Mouse (Mus musculus) liver, adult 2 months (tissue): Measurements from ENCODE around the gene Rtkn2. TPM values are rescaled to one million over a fixed set of nuclear protein-coding genes. Genes with fewer than 3 reads are reported as not detected.

ENCODE experiments used
- DNase-seq: peaks from one replicate; pipeline ENCODE4 v3.0.0-alpha.2; 2011; ENCODE audit warnings: low read depth, low spot score; ENCODE audit errors: extremely low read depth
- H3K27ac ChIP-seq: fragments of 200-500 bp; replicated peaks from 2 replicates; pipeline ENCODE4 v1.5.1; 2012; ENCODE audit warnings: low read depth, mild to moderate bottlenecking, control low read depth, inconsistent platforms, low read length; ENCODE audit not compliant: insufficient read depth
- H3K27me3 ChIP-seq: fragments of 200-500 bp; 2 replicates; pipeline ENCODE4 v1.6.1; 2012; ENCODE audit warnings: mild to moderate bottlenecking, moderate library complexity, low read length, inconsistent platforms; ENCODE audit not compliant: control insufficient read depth, insufficient read depth
- H3K36me3 ChIP-seq: fragments of 200-500 bp; 2 replicates; pipeline ENCODE4 v1.6.1; 2012; ENCODE audit warnings: low read length, inconsistent platforms; ENCODE audit not compliant: control insufficient read depth, insufficient read depth
- H3K4me1 ChIP-seq: fragments of 200-500 bp; 2 replicates; pipeline ENCODE4 v1.6.1; 2011; ENCODE audit warnings: low read length; ENCODE audit not compliant: control insufficient read depth, insufficient read depth
- H3K4me3 ChIP-seq: fragments of 200-500 bp; 2 replicates; pipeline ENCODE4 v1.5.1; 2011; ENCODE audit warnings: low read depth, mild to moderate bottlenecking, control low read depth, low read length, moderate library complexity; ENCODE audit not compliant: insufficient read depth
- H3K79me2 ChIP-seq: fragments of 200-500 bp; 2 replicates; pipeline ENCODE4 v1.6.1; 2012; ENCODE audit warnings: inconsistent platforms, mild to moderate bottlenecking, low read length, moderate library complexity; ENCODE audit not compliant: control insufficient read depth, insufficient read depth
- H3K9ac ChIP-seq: fragments of 200-500 bp; 2 replicates; pipeline ENCODE4 v1.6.1; 2012; ENCODE audit warnings: low read depth, mild to moderate bottlenecking, control low read depth, inconsistent platforms, low read length
- CTCF ChIP-seq: fragments of 200-500 bp; IDR thresholded peaks from 2 replicates; pipeline ENCODE4 v1.5.1; 2011; ENCODE audit warnings: low read depth, low read length, control low read depth
- POLR2A ChIP-seq: fragments of 200-500 bp; IDR thresholded peaks from 2 replicates; pipeline ENCODE4 v1.6.1; 2011; ENCODE audit warnings: low read length, control low read depth; ENCODE audit not compliant: insufficient read depth; ENCODE audit errors: extremely low read depth
- WGBS: fragments of 180-500 bp; shearing (Covaris S2); methylation state at CpG from one replicate; pipeline ENCODE4 v1.1.7; 2018; 5-methylcytosine and 5-hydroxymethylcytosine counted together
- polyA plus RNA-seq: library from polyadenylated mRNA; depleted of rRNA; stranded (reverse); fragments of >200 nt; gene quantifications from 2 replicates; pipeline ENCODE4 v1.2.3, GENCODE M21; 2012
- total RNA-seq: library from RNA; depleted of rRNA; stranded (reverse); fragments of >200 nt; gene quantifications from 2 replicates; pipeline ENCODE4 v1.2.3, GENCODE M21; 2014

Rtkn2 gene
- total and polyA plus RNA-seq, 2 experiments = 0.09 TPM; not detected in 1

DNA sequence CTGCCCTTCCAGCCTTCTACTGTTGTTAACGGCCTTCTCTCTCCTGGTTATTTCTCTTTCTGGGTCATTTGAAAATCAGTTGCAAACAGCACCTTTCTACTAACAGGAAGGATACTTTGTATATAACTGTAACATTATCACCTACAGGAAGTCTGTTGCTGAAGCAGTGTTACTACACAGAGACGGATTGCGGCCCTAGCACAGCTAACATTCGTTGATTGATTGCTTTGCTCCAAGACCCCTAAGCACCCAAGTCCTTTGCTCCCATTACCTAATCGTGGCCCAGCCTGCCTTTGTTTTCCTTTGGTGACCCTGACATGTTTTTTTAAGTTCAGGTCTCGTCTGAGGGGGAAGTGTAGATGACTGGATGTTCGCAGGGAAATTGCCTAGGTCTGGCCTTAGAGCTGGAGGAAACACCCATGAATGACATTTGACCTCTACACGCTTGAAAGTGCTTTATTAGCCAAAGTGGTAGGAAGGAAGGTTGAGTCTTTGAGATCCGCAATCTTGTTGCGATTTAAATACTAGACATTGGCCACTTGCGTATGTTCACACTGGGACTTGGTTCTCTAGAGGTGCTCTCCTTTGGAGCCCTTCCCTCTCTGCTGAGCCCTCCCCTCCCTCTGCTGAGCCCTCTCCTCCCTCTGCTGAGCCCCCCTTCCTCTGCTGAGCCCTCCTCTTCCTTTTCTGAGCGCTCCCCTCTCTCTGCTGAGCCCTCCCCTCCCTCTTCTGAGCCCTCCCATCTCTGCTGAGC, 49.1 kb downstream of the Rtkn2 start:
- H3K79me2 ChIP-seq = no peaks in the 10 kb centered on the region
- no peak for DNase-seq
- H3K27ac ChIP-seq = no peak overlapping the region
- no peaks in the 10 kb centered on the region for H3K27me3 ChIP-seq
- H3K4me3 ChIP-seq = no peak overlapping the region
- no peak for TF ChIP-seq POLR2A
- no peak for TF ChIP-seq CTCF
- H3K36me3 ChIP-seq = no peaks in the 10 kb centered on the region
- WGBS = 70% methylated on average over 12 of the region's 12 CpGs
- no peaks in the 10 kb centered on the region for H3K4me1 ChIP-seq
- no peak overlapping the region for H3K9ac ChIP-seq

DNA sequence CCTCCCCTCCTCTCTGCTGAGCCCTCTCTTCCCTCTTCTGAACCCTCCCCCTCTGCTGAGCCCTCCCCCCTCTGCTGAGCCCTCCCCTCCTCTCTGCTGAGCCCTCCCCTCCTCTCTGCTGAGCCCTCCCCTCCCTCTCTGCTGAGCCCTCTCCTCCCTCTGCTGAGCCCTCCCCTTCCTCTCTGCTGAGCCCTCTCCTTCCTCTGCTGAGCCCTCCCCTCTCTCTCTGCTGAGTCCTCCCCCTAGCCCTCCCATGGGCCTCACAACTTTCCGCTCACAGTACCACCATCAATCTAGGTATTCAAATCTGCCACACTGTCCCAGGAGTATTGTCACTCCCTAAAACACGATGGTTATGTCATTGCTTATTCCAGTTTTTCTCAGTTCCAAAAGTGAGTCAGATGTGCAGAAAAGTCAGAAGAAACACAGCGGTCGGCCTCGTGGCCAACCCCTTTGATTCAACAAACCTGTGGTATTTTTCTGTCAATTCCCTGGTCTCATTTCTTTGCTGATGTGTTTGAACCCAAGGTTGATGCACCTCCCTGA, 49.8 kb downstream of the Rtkn2 start:
- Histone ChIP-seq H3K27ac (no peak overlapping the region), H3K36me3 (no peaks in the 10 kb centered on the region), H3K27me3 (no peaks in the 10 kb centered on the region), H3K9ac (no peak overlapping the region), H3K79me2 (no peaks in the 10 kb centered on the region), H3K4me3 (no peak overlapping the region), H3K4me1 (no peaks in the 10 kb centered on the region)
- TF ChIP-seq CTCF (no peak), POLR2A (no peak)
- WGBS = 91% methylated on average over 5 of the region's 5 CpGs
- no peak for DNase-seq

DNA sequence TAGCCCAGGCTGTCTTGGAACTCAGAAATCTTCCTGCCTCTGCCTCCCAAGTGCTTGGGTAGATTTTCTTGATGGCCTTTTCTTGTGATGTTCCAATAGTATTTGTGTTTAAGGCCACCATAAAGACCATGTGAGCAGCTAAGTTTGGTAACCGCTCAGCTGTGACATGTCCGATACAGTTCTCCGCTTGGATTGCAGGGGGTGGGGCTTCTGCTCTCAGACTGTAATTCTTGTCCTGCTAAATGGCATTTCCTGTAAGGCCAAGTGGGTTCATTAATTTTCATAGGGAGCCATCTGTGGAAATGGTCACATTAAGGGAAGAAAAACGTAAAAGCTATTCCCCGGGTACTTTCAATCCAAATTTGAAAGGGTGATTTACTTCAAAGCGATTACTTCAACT, 50.7 kb downstream of the Rtkn2 start:
- no peaks in the 10 kb centered on the region for H3K27me3 ChIP-seq
- 92% methylated on average over 6 of the region's 6 CpGs for WGBS
- H3K9ac ChIP-seq = no peak overlapping the region
- DNase-seq = no peak
- H3K4me1 ChIP-seq = no peaks in the 10 kb centered on the region
- H3K36me3 ChIP-seq = no peaks in the 10 kb centered on the region
- H3K79me2 ChIP-seq = no peaks in the 10 kb centered on the region
- H3K4me3 ChIP-seq = no peak overlapping the region
- no peak for TF ChIP-seq CTCF
- no peak for TF ChIP-seq POLR2A
- no peak overlapping the region for H3K27ac ChIP-seq

DNA sequence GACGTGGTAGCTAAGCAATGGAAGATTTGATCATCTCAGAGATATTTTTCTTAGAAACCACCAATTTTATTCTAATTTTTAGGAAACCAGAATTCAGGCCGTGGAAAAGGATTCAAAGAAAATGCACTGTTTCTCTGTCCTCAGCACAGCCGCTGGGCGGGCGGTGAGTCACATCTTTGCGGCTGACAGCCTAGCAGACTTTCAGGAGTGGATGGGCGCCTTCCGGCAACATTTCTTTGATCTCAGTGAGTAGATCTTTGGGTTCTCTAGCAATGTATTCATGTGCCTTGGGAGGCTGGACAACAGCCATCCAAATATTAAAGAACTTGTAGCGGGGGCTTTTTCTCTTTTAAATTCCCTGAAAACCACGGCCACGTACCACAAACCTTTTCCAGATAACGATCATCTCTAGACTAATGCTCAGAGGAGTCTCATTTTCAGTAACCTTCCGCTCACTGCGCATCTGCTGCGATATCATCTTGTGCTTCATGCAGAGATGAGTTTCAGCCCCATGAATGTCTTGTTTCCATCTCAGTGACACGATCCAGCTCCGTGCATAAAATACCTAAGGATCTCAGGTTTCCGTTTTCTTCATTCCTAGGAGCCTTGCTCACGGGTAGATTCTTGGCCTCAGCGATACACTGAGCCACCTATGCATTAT, 56.5 kb downstream of the Rtkn2 start:
- no peak for DNase-seq
- Histone ChIP-seq H3K4me3 (no peak overlapping the region), H3K36me3 (no peaks in the 10 kb centered on the region), H3K9ac (no peak overlapping the region), H3K27me3 (no peaks in the 10 kb centered on the region), H3K27ac (no peak overlapping the region), H3K79me2 (no peaks in the 10 kb centered on the region), H3K4me1 (no peaks in the 10 kb centered on the region)
- WGBS = 97% methylated on average over 20 of the region's 20 CpGs
- no peak for TF ChIP-seq CTCF
- TF ChIP-seq POLR2A = no peak

DNA sequence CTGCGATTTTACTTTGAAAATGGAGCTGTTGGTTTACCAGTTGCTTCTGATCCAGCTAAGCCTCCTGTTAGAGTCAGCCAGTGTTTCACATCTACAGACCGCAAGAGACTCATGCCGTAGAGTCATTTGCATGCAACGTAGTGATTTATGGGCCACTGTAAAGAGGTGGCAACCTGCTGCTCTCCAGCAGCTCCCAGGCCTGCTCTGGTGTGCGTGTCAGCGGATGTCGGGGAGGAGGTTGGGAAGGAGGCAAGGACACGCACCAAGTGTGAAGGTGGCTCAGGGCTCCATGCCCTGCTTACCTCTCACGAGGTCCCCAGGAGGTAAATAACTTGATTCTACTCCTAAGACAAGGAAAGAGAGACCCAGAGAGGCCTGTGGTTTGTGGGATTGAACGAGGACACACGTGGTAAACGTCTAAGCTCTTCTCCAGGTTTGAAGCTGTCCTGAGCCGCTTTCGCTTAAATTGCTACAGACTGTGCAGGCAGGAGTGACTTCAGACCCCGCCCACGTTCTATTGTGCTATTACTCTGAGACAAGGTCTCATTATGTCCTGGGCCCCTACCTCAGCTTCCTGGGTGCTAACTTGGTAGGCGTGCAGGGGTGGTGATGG, 57.1 kb downstream of the Rtkn2 start:
- H3K36me3 ChIP-seq = no peaks in the 10 kb centered on the region
- H3K27ac ChIP-seq = no peak overlapping the region
- DNase-seq = no peak
- no peak overlapping the region for H3K4me3 ChIP-seq
- H3K9ac ChIP-seq = no peak overlapping the region
- TF ChIP-seq POLR2A (no peak), CTCF (no peak)
- no peaks in the 10 kb centered on the region for H3K4me1 ChIP-seq
- H3K27me3 ChIP-seq = no peaks in the 10 kb centered on the region
- WGBS = 94% methylated on average over 17 of the region's 17 CpGs
- no peaks in the 10 kb centered on the region for H3K79me2 ChIP-seq
